Mouse (Mus musculus) G1E (cell line): ENCODE measurements around the gene Sart3.

Experiments used
- CTCF ChIP-seq: IDR thresholded peaks from 2 replicates; pipeline ENCODE4 v1.5.1; 2012; ENCODE audit warnings: low read depth, low read length, inconsistent platforms, mixed read lengths
- GATA2 ChIP-seq: IDR thresholded peaks from 2 replicates; pipeline ENCODE4 v1.6.1; 2012; ENCODE audit warnings: low read depth, low read length, inconsistent platforms, borderline replicate concordance
- TAL1 ChIP-seq: conservative IDR thresholded peaks from 2 replicates; pipeline ENCODE4 v1.6.1; 2012; ENCODE audit warnings: low read depth, low read length, inconsistent platforms, mixed read lengths

GRCm38 (mm10) chr5:113786985-113787384, 14.7 kb upstream of the Sart3 start:
- no peak for TF ChIP-seq GATA2
- no peak for TF ChIP-seq CTCF
- TF ChIP-seq TAL1, result no peak
